Mouse (Mus musculus) activated CD4-positive, CD25-positive, alpha-beta regulatory T cell, adult 4 months (primary cell): ENCODE results near the gene Lpp. TPM values are rescaled to one million over a fixed set of nuclear protein-coding genes. Genes with fewer than 3 reads are reported as not detected.

Experiments used
- ATAC-seq: one replicate; pipeline ENCODE4 v1.8.0; 2017
- polyA plus RNA-seq, 2 experiments: library from polyadenylated mRNA; unstranded; fragments of 100-300 nt; shearing (Covaris generic); gene quantifications; one replicate each; pipeline ENCODE4 v1.2.1; 2017

Gene Lpp
- polyA plus RNA-seq: 10 to 100 TPM; 15.5 to 16.8 TPM

DNA sequence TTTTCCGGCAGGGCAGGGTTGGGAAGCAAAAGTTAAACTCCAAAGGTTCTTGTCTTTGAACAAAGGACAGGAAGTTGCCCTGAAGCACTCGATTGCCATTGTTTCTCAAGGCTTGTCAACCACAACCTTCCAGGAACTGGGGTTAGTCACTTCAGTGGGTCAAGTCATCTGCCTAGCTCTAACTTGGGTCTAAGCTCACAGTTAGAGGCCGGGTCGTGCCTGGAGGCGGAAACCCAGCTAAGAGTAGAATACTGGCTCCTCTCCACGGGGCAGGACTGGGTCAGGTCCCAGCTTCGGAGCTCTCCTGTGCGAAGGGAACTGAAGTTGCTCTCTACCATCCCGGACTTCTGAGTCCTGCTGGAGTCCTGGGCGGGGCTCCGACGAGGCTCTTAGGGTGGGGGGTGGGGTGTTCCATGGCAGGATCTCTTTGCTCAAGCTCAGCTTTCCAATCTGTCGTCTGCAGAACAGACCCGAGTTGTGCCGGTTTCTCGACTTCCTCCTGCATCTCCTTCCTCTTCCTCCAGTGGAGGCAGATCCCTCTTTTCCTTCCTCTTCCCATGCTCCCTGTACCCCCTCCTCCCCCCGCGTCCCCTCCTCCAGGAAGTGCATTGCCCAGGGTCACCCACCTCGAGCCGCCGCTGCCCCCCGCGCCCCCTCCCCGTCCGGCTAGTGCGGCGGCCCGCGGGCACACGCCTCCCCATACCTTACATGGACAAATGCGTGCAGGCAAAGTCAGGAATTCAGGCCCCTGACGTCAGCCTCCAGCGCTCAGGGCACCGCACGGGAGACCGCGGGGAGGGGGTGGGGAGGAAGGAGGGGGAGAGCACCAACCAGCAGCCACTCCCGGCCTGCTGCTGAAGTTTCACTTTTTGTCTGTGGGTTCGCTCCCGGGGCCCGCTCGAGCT lies at the start of gene Lpp:
TSS of gene Lpp (plus strand) at position 857 of the 905 bp plus-strand sequence.
- peak; percentile 56 for ATAC-seq

GRCm38 (mm10) chr16:24347582-24348411 lies 45.5 kb upstream of the Lpp start:
- ATAC-seq: no peak

DNA sequence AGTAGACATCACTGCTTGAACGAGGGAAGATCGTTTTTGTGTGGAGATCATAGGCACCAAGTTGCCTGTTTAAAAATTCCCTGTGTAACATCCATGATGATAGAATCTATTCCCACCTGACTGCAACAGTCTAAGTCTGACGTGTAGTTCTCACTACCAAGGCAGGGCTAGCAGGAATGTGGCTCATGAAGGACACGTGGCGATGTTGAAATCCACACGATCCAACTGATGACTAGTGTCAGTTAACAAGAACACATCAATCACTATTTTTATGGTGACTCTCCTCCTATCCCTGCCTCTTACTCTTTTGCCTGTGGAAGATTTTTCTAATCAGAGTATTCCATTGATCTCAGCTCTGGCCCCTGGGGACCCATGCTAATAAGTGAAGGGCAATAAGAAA lies 43.0 kb upstream of the Lpp start:
- ATAC-seq: no peak

- no peak for ATAC-seq
Measured at GRCm38 (mm10) chr16:24350751-24351150, 42.6 kb upstream of the Lpp start.

DNA sequence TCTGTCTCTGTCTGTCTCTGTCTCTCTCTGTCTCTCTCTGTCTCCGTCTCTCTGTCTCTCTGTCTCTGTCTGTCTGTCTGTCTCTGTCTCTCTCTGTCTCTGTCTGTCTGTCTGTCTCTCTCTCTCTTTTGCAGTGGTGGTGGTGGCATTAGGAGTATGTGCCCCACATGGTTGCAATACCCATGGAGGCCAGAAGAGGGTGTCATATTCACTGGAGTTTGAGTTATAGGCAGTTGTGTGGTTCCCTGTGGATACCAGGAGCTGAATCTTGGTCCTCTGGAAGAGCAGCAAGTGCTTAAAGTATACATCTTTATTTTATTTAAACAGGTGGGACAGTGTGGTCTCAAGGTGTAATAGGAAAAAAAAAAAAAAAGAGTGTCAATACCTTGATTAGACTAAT lies 41.5 kb upstream of the Lpp start:
- no peak for ATAC-seq

DNA sequence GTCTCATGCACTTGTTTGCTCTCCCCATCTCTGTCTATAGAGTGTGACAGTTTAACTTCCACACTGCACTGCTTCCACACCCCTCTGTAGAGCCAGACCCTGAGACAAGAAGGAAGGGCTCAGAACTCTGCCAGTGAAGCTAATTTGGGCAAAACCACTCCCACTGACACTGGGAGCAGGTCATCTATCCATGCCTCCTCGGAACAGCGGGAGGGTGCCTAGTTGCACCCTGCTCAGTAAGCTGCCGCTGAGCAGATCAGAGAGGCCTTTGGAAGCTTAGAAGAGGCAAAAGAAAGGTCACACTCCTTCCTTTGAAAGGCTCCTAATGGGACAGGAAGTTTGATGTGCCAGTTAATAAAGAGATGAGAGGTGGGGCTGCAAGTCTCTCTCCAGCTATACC lies 39.5 kb upstream of the Lpp start:
- no peak for ATAC-seq

GRCm38 (mm10) chr16:24361667-24362066 lies 31.6 kb upstream of the Lpp start:
- no peak for ATAC-seq

DNA sequence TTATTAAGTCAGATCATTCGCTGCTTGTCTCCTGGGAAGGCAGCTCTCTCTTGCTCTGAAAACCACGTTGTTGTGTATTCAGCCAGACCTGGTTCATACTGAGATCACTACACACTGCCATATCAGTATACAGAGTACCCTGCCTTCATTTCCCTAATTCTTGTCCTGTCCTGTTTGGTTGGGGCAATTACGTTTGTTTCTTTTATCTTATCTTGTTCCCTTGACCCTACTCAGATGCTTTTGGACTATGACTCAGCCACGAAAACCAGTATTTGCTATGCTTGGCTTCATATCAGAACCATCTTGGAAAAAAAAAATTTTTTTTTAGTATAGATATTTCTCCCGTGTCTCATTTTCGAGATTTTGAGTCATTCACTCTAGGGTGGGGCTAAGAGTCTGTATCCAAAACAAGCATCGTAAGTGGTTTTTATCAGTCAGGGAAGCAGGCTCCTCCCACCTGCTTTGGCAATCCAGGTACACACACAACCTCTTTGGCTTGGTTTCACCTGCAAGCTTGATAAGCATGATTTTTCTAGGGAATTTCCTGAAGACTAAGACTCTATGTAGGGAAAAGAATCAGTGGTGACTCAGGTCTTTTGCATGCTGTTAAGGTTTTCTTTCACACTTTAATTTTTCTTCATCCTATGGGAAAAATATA lies 29.1 kb upstream of the Lpp start:
- ATAC-seq: no peak

DNA sequence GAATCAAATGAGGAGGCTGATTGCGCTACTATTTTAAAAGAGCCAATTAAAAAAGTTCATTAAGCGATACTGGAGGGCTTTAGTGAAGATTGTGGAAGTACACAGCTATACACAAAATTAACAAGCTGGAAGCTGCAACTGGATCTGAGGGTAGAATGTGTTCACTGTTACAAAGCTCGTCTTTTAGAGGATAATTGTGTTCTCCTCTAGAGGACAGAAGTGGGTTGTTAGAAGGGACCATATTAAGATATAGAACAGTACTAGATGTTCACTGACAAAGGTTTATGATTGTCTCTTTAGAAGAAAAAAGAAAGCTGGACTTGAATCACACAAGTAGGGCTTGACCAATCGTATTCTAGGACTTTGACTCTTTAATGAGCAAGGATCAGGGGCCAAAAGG lies 27.4 kb upstream of the Lpp start:
- no peak for ATAC-seq

GRCm38 (mm10) chr16:24367071-24367470 lies 26.2 kb upstream of the Lpp start:
- ATAC-seq: no peak

GRCm38 (mm10) chr16:24367506-24367905 lies 25.8 kb upstream of the Lpp start:
- no peak for ATAC-seq

- no peak for ATAC-seq
Measured at GRCm38 (mm10) chr16:24376478-24376877, 16.8 kb upstream of the Lpp start.

DNA sequence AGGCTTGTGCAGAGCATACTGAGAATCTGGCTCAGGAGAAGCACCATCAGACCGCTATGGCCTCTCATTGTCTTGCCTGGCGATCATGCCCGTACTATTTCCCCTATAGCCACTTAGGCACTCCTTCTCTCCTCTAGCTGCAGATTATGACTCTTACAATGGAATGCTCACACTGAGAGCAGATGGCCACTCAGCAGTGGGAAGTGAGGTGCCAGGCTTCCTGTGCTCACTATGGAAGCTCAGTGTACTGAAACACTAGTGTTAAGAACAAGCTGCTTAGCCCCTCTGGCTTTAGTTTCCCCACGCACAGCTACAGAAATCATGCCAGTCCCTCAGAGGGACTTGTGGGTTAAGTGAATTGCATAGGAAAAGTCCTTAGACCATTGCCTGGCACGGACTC lies 2.7 kb upstream of the Lpp start:
- no peak for ATAC-seq

DNA sequence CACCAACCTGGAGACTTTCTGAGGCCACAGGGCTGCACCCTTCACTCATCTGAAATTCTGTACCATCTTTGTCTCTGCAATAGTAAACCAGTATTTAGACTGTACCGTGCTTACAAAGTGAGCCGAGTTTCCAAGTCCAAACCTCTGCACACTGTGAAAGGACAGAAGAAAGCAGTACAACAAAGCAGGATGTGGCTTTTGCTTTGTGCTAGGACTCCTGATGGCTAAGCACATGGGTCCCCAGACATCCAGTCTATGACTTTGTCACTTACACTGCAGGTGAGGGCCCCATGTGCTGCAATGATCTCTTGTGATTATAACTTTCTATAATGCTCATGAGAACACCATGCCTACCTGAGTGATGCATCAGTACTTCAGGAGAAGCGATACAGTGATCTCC lies 2.2 kb upstream of the Lpp start:
- peak; percentile 32 for ATAC-seq

- no peak for ATAC-seq
Measured at GRCm38 (mm10) chr16:24391901-24392300, 1.4 kb upstream of the Lpp start.

- ATAC-seq: peak; percentile 33
Measured at GRCm38 (mm10) chr16:24393556-24394210, 376 bp downstream of the Lpp start.

- ATAC-seq: no peak
Measured at GRCm38 (mm10) chr16:24394211-24394991, 1.1 kb downstream of the Lpp start.

GRCm38 (mm10) chr16:24395100-24395499 lies 1.8 kb downstream of the Lpp start:
- ATAC-seq: no peak

- no peak for ATAC-seq
Measured at GRCm38 (mm10) chr16:24396504-24396903, 3.2 kb downstream of the Lpp start.

- no peak for ATAC-seq
Measured at GRCm38 (mm10) chr16:24398476-24398875, 5.2 kb downstream of the Lpp start.

DNA sequence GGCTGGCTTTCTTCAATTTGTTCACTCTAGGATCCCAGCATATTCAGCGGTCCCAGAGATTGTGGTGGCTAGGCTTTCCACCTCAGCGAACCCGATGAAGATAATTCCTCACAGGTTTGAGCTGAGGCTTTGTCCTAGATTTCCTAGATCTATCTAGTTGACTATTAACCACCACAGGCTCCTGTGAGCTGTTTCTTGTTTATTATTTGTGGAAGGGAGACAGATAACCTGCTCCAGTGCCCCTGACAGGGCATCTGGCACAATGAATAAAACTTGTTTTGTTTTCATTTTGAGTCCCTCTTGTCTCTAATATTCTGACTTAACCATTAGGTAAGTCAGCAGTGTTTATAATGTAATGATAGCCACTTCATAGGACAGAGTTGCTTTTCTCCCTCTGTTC lies 5.6 kb downstream of the Lpp start:
- ATAC-seq: no peak

DNA sequence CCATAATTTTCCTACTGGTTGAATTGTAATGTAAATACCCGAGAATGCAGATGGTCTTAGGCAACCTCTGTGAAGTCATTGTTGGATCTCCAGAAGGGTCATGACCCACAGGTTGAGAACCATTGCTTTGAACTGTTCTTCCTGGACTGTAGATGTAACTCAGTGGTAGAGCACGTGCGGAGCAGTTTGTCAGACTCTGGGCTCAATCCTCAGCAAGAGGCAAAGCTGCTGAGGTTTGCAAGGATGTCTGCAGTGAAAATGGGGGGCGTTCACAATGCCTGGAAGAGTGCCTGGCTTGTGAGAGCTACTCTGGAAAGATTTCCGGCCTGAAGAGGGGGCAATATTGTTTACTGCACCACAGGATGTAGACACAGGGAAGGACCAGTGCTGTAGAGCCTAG lies 6.2 kb downstream of the Lpp start:
- no peak for ATAC-seq
